Mouse (Mus musculus) cerebellum, adult 2 months (tissue): ENCODE data around the gene Ssr1. TPM values are rescaled to one million over a fixed set of nuclear protein-coding genes. Genes with fewer than 3 reads are reported as not detected.

Experiments used
- DNase-seq, 2 experiments: peaks; one replicate each; pipeline ENCODE4 v3.0.0; 2021
- H3K27ac ChIP-seq: fragments of 200-500 bp; 2 replicates; pipeline ENCODE4 v1.5.1; 2012; ENCODE audit warnings: low read length, control low read depth, inconsistent platforms; ENCODE audit not compliant: insufficient read depth
- H3K27me3 ChIP-seq: fragments of 200-500 bp; 2 replicates; pipeline ENCODE4 v1.6.1; 2012; ENCODE audit warnings: inconsistent platforms, mild to moderate bottlenecking, low read length, moderate library complexity; ENCODE audit not compliant: control insufficient read depth, insufficient read depth
- H3K4me1 ChIP-seq: fragments of 200-500 bp; 2 replicates; pipeline ENCODE4 v1.6.1; 2011; ENCODE audit warnings: low read length; ENCODE audit not compliant: control insufficient read depth, insufficient read depth
- H3K4me3 ChIP-seq: fragments of 200-500 bp; replicated peaks from 2 replicates; pipeline ENCODE3; 2011; ENCODE audit warnings: mild to moderate bottlenecking, low read depth, low read length, control low read depth; ENCODE audit not compliant: insufficient read depth
- CTCF ChIP-seq: fragments of 200-500 bp; IDR thresholded peaks from 2 replicates; pipeline ENCODE4 v1.5.1; 2011; ENCODE audit warnings: low read depth, mild to moderate bottlenecking, control low read depth, low read length, moderate library complexity, borderline replicate concordance; ENCODE audit not compliant: insufficient read depth
- POLR2A ChIP-seq: fragments of 200-500 bp; IDR thresholded peaks from 2 replicates; pipeline ENCODE4 v1.6.1; 2011; ENCODE audit warnings: low read length, control low read depth, borderline replicate concordance; ENCODE audit not compliant: insufficient read depth
- WGBS: fragments of 180-500 bp; shearing (Covaris S2); methylation state at CpG from one replicate; pipeline ENCODE4 v1.1.7; 2018; 5-methylcytosine and 5-hydroxymethylcytosine counted together
- polyA plus RNA-seq: library from polyadenylated mRNA; depleted of rRNA; stranded (reverse); fragments of >200 nt; gene quantifications from 2 replicates; pipeline ENCODE4 v1.2.3, GENCODE M21; 2012

The Ssr1 gene
- polyA plus RNA-seq, 1 experiment, result 29.7 TPM

GRCm38 (mm10) chr13:37954318-37954717 is 39.7 kb downstream of the Ssr1 start:
- Histone ChIP-seq H3K4me3 (no peak overlapping the region), H3K27ac (no peak overlapping the region), H3K27me3 (no peaks in the 10 kb centered on the region), H3K4me1 (no peaks in the 10 kb centered on the region)
- TF ChIP-seq CTCF (no peak), POLR2A (no peak)
- no peak for DNase-seq
- WGBS, result 82% methylated on average over 1 of the region's 1 CpGs

- Histone ChIP-seq H3K27ac (no peak overlapping the region), H3K4me1 (no peaks in the 10 kb centered on the region), H3K27me3 (no peaks in the 10 kb centered on the region), H3K4me3 (no peak overlapping the region)
- DNase-seq, result no peak
- TF ChIP-seq CTCF (no peak), POLR2A (no peak)
- WGBS, result 63% methylated on average over 6 of the region's 6 CpGs
Measured at GRCm38 (mm10) chr13:37952981-37953380, 41.0 kb downstream of the Ssr1 start.

GRCm38 (mm10) chr13:37946734-37947133 is 47.3 kb downstream of the Ssr1 start:
- peak; percentile 77 for TF ChIP-seq CTCF
- TF ChIP-seq POLR2A, result no peak
- WGBS, result 19% methylated on average over 6 of the region's 6 CpGs
- DNase-seq, result peak; percentile 62 to 74
- H3K27me3 ChIP-seq, result no peaks in the 10 kb centered on the region
- no peak overlapping the region for H3K4me3 ChIP-seq
- H3K27ac ChIP-seq, result no peak overlapping the region
- no peaks in the 10 kb centered on the region for H3K4me1 ChIP-seq

- Histone ChIP-seq H3K4me3 (no peak overlapping the region), H3K4me1 (no peaks in the 10 kb centered on the region), H3K27me3 (no peaks in the 10 kb centered on the region), H3K27ac (no peak overlapping the region)
- 60% methylated on average over 8 of the region's 8 CpGs for WGBS
- TF ChIP-seq CTCF (no peak), POLR2A (no peak)
- DNase-seq, result no peak
Measured at GRCm38 (mm10) chr13:37945392-37945791, 48.6 kb downstream of the Ssr1 start.

GRCm38 (mm10) chr13:37944306-37944705 is 49.7 kb downstream of the Ssr1 start:
- TF ChIP-seq CTCF, result peak; percentile 5; the same call in 1 of the 2 replicates
- no peak for TF ChIP-seq POLR2A
- WGBS, result 83% methylated on average over 1 of the region's 1 CpGs
- Histone ChIP-seq H3K27me3 (no peaks in the 10 kb centered on the region), H3K27ac (no peak overlapping the region), H3K4me1 (no peaks in the 10 kb centered on the region), H3K4me3 (no peak overlapping the region)
- no peak for DNase-seq

GRCm38 (mm10) chr13:37943466-37943865 is 50.6 kb downstream of the Ssr1 start:
- DNase-seq, result no peak
- H3K4me3 ChIP-seq, result no peak overlapping the region
- no peak overlapping the region for H3K27ac ChIP-seq
- no peak for TF ChIP-seq CTCF
- TF ChIP-seq POLR2A, result no peak
- H3K4me1 ChIP-seq, result no peaks in the 10 kb centered on the region
- H3K27me3 ChIP-seq, result no peaks in the 10 kb centered on the region
- 91% methylated on average over 3 of the region's 3 CpGs for WGBS

- no peak overlapping the region for H3K27ac ChIP-seq
- H3K4me3 ChIP-seq, result no peak overlapping the region
- no peaks in the 10 kb centered on the region for H3K27me3 ChIP-seq
- no peak for TF ChIP-seq POLR2A
- TF ChIP-seq CTCF, result no peak
- DNase-seq, result no peak
- 91% methylated on average over 4 of the region's 4 CpGs for WGBS
- H3K4me1 ChIP-seq, result no peaks in the 10 kb centered on the region
Measured at GRCm38 (mm10) chr13:37942887-37943331, 51.1 kb downstream of the Ssr1 start.

GRCm38 (mm10) chr13:37941950-37942886 is 51.8 kb downstream of the Ssr1 start:
- no peaks in the 10 kb centered on the region for H3K27me3 ChIP-seq
- TF ChIP-seq POLR2A (no peak), CTCF (no peak)
- no peak overlapping the region for H3K27ac ChIP-seq
- 63% methylated on average over 17 of the region's 17 CpGs for WGBS
- DNase-seq, result no peak
- no peak overlapping the region for H3K4me3 ChIP-seq
- H3K4me1 ChIP-seq, result no peaks in the 10 kb centered on the region
